Mouse (Mus musculus) liver, adult 2 months (tissue): Measurements from ENCODE around the gene Pknox1.

Source experiments
- CTCF ChIP-seq: fragments of 200-500 bp; IDR thresholded peaks from 2 replicates; pipeline ENCODE4 v1.5.1; 2011; ENCODE audit warnings: low read depth, low read length, control low read depth
- POLR2A ChIP-seq: fragments of 200-500 bp; IDR thresholded peaks from 2 replicates; pipeline ENCODE4 v1.6.1; 2011; ENCODE audit warnings: low read length, control low read depth; ENCODE audit not compliant: insufficient read depth; ENCODE audit errors: extremely low read depth

DNA sequence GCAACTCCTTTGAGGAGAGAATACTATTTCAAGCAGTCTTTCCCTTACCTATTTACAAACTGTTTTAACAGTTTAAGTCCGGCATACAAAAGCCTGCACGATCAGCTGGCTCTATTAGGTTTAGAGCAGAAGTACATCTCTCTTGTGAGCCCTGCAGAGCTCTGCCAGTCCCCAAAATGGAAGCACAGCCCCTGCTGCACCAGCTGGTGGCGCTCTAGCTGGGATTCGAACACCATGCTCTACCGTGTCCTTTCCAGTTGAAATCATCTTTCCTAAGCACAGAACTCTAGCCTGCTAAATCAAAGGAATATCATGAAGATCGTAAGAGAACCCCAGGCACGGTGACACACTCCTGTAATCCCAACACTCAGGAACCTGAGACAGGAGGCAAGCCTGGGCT lies 41.9 kb downstream of the Pknox1 start:
- TF ChIP-seq POLR2A (no peak), CTCF (peak; percentile 68)
